Mouse (Mus musculus) naive thymus-derived CD4-positive, alpha-beta T cell, adult 2 months (primary cell): ENCODE measurements around the gene Ptprd.
"Not testable (repeated sequence)": the region's sequence is repeated elsewhere in the genome, so short reads cannot be mapped to it uniquely, and the experiment has no call there.

Experiments used
- DNase-seq: peaks from one replicate; pipeline ENCODE4 v3.0.0-alpha.2; 2011; ENCODE audit warnings: low read depth

Gene Ptprd

DNA sequence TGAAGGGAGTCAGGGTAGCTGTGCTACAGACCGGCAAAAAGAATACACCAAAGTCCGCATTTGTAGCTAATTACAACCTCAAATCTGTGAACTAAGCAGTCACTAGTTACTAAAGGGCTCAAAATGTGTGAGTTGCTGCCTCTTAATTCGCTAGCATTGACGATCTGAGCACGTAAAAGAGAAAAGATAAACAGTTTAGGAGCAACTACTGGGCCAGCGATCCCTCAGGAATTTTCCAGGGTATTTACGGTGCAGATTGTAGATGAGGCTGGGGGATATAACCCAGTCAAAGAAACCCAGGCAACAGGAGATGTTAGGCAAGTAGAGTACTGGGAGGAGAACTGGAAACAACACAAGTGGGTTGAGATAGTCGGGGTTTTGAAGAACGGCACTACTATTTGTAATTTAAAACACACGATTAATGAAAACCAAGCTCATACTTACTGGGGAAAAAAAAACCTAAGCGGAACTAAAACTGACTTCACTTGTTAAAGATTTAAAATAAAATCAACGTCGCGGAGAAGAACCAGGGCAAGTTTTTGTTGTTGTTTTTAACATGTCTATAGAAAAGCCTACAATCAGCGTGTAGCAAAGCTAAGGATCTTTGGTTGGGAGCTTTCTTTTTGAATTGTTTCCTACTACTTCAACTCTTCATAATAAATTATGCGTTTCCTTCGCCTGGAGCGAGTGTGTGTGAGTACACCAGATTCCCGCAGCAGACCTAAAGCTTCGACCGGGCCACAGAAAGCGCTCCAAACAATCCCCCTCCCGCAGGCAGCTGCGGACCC, 1762.9 kb downstream of the Ptprd start:
- DNase-seq, result no peak

DNA sequence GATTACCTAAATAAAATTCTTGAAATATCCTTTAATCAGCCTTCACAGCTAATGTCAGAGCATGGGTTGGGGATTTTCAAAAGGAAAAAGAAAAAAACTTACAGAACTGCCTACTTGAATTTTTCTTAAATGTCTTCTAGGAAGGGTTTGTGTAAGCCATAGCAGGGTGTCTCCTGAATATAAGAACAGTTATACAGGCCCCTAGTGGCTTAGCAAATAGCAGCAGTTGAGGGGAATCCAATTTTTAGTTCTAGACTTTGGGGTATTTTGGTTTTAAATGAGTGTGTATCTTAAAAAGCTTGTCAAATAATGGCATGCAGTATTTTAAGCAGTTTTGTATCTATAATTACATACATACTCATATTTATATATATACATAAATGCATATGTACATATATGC, 1764.4 kb downstream of the Ptprd start:
- DNase-seq, result no peak

DNA sequence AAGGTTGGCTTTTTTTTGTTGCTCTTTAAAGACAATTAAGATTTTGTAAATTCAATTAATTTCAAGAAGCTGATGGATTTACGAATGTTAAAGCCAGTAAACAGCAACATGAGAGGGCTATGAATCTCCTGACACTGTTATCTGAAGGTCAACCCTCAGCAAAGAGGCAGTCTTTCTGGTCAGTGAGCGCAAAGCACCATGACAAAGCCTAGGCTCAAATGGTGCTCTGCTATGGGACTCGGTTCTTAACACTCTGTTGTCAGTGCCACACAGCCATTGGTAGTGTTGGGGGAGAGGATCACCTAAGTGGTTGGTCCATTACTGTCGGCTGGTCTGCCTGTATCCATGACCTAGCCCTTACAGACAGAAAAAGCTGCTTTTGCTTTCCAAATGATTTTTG, 1767.0 kb downstream of the Ptprd start:
- no peak for DNase-seq

DNA sequence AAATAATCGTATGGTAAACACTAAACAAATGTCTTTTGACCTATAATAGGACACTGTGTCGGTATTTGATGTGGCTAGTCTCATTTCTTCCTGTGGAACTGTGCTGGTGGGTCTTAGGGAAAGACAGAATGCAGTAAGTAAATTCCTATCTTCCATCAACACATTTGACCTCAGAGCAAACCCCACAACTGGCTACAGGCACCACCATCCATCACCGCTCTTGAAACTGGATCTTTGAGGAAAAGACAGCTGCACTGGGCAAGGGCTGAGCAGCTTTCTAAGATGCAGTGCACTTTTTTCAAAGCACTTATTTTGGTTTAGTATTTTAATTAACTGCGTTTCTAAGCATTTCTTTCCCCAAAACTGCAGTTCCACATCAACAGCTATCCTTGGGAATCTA, 1768.2 kb downstream of the Ptprd start:
- no peak for DNase-seq

DNA sequence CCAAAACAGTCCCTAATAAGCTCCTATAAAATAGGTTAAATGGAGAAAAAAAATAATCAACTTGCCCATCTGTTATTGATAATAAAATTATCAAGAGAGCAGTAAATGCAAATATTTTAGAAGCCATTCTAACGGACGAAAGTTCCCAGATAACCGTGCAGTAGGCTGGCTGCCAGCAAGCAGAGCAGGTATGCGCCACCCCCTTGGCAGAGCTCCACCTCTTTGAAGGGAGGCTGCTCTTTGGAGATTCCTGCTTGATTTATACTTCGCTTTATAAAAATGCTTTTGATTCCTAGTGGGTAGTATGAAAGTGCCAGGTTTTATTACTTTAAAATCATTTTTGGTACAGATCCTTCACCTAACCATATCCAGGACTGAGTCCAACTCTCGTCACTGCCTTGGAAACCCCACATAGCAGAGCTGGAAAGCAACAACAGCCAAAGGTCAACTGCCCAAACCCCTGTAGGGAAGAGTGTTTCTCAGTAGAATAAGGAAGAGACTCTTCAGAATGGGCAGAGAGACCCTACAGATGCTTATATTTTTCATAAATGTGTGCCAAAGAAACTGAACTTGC, 1770.9 kb downstream of the Ptprd start:
- DNase-seq, result no peak

DNA sequence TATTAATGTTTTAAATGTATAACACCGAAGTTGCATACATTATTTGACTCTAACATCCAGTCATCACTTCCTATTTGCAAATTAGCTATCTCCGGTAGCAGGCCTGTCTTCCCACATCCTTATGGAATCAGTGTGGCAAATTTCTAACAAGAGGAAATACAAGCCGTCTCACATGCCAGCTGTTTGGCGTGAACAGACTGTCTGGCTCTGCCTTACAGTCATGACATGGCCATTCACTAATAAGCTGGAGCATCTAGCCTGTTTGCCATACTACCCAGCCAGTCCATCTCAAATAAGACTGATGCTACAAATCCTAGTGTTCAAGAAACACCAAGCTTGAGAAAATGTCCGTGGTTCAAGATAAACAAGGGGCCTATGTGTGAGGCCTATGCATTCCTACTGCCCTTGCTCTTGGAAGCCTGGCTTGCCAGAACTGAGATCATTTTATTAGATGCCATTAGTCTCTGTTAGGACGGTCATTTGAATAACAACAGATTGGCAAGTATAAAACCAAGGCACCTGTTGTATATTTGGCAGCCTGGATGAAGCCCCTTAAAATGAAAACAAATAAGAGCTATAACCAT, 1773.2 kb downstream of the Ptprd start:
- no peak for DNase-seq

DNA sequence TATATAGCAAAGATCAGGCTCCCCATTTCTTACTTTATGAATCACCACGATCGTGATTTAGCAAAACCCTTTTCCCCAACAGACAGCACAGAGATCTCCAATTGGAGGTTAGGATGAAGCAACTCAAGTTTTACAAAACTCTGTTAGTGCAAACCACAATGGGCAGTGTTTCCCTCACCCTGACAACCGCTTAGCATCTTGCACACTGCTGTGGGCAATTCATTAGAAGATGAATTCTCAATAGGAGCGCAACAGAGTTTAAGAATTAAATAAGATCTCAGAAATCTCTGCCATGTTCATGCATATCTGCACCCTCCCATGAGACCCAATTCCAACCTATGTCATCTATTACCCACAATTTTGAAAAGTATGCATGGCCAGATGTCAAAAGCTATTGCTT, 1773.7 kb downstream of the Ptprd start:
- DNase-seq, result no peak

DNA sequence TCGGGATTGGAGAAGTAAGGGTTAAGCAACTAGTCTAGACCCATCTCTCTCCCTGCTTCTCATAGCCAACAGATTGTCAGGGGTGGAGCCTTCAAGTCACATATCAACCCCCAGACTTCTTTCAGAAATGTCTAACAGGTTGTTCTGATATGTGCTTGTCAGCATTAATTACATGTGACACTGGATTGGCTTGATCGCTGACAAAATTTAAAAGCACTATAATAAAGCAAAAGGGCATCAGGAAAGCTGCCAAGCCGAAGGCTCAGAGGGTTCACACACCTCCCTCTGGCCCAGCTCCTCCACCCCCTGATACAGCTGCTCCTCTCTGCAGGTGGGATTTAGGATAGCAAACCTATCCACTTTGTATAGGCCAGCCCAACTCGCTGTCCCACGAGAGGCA, 1775.8 kb downstream of the Ptprd start:
- DNase-seq, result no peak

DNA sequence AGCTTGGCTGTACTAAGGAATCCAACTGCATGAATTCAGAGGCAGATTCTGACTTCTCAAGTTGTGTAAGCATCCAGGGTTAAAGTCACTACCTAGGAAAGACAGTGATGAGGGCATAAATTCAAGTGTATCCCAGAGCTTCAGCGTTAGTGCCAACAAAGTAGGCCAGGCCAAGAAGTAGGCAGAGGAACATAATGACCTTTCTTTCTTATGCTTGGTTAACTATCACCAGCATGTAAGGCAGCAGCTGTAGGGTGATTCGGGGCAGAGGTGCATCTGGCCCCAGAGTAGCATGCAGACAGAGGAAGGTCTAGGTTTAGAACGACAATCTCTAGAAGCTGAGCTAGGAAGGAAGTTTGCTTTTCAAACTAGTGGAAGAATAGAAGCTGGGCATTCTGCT, 1782.0 kb downstream of the Ptprd start:
- DNase-seq, result no peak

DNA sequence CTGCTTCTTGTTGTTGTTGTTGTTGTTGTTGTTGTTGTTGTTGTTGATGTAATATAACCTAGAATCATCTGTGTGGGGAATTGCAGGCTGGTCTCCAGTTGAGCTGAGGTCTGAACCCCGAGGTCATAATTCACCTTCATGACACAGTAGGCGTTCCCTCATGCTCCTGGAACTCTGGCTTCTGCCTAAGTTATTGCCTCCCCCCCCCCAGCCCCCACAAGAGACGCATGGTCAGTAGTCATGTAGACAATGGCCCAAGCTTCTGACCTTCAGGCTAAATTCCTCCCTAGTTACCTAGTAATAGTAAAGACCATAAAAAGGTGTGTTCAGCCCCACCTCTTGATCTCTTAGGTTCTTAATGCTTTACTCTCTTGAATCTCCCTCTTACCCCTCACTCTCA, 1784.7 kb downstream of the Ptprd start:
- not testable (repeated sequence) for DNase-seq

DNA sequence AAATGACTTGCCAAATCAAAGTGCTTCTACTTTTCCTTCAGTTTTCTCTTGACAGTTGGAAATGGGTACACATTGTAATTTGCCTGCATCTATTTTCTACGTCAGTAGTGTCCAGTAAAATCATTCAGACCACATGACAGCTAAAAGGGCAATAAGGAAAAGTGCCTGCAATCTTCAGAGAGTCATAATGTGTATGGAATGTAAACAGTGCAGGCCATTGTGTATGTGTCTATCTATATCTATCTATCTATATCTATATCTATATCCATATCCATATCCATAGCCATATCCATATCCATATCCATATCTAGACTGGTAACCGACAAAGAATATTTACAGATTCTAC, 1786.6 kb downstream of the Ptprd start:
- DNase-seq, result no peak

DNA sequence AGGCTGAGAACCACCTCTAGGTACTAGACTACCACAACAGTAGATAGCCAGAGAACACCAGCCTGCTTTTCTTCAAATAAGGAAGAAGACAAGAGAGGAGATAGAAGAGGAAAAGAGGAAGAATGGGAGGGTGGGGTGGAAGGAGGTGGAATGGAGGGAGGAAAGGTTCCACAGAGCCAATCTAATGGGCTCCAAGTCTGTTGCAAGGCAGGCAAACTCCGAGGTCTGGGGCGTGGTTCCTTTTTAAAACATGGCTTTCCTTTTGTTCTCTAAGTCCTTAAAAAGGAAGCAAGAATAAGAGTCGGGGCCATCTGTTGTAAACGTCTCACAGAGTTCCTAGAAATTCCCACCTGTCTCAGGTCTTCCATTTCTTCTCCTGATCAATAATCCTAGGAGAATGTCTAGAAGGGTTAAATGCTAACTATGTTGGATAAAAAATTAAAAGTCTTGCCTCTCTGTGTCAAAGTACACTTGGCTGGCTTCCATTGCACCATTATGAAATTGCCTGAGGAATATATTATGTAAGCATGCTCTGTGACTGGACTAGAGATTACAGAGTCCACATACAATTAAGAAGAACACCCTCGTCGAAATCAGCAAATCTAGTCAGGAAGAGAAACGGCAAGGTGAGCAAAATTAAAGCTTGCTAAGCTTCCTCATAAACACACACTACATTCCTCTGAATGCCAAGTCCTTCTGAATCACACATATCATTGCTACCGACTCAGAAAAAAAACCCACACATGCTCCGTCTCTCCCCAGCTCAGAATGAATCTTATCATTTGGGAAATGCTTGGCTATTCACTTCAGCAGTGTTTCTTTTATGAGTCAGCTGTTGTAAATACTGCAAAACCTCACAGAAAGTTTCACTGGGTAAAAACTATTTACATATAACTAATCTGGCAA, 1787.2 kb downstream of the Ptprd start:
- no peak for DNase-seq

DNA sequence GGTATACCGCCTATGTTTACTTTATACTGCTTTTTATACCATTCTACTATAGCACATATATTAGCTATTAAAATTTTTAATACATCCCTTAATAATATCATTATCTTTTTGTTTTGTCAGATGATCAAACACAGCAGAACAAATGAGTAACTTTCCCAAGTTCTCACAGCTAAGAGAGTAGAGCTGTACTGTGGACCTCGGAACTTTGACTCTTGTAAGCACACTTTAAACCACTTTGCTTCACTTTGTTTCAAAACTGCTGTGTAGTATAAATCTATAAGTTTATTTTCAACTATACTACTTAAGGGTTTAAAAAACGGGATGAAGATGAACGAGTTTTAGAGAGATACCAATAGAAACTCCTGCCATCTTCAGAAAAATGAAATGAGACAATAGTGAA, 1789.6 kb downstream of the Ptprd start:
- DNase-seq, result no peak

DNA sequence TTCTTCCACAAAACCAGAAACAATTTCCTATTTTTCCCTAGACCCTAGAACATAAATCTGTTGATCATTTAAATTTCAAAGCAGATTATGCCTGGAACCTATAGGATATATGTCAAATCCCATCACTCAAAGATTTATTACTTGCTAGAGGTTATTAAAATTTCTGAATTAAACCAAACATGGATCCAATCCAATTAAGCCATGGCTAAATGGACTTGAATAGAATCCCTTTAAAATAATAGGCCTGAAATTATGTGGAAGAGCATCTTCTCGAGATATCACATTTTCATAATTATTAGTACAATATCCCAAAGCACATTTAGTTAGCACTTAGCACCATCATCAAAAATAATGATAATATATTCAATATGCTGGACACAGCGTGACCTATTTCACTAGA, 1792.1 kb downstream of the Ptprd start:
- DNase-seq, result no peak

DNA sequence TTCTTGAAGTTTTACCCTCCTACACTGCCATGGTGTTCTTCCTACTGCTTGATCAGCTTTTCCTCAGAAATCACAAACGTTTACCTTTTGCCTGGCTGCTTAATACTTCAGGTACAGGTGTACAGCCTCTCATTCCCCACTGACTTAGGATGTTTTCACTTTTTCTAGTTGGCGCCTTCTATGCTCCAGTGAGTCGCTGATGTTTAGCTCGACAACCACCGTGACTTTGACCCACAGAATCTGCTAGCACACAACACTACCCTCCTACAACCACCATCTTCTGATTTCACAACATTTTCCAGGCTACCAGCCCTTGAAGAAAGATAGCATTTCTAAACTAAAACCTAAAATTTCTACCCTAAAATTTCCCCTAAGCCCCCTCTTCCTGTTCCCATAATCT, 1794.1 kb downstream of the Ptprd start:
- no peak for DNase-seq

DNA sequence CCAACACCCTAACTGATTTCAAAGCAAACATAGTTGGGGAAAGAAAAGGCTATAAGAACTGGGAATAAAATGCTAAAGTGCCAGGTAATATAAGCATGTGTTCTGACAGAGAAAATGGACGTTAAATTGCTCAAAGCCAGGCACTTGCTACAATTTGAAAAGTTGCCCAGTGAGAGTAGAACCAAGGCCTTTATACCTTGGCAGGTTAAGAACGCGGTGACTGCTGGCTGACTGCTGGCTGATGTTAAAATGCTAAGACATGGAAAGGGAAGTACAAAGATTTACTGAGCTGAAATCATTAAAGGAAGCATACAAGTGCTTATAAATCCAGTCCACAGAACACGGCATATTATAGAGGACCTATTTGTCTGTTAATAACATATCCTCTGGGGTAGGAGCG, 1796.1 kb downstream of the Ptprd start:
- no peak for DNase-seq

DNA sequence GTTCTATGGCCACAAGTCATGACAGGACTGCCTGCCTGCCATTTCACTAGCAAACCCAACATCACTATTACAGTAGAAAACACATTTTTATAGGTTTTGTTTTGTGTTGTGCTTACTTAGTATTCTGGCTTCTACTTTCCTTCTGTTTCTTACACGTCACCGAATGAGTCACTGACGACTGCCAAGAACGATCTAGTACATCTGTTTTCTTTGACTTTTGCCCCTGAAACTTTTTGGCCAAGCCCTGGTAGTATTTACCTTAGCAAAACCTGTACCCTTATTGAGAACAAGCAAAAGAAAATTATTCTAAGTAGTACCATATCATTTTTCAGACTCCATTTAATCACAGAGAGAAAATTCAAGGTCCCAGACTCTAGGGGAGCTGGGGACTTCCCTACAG, 1797.2 kb downstream of the Ptprd start:
- no peak for DNase-seq

DNA sequence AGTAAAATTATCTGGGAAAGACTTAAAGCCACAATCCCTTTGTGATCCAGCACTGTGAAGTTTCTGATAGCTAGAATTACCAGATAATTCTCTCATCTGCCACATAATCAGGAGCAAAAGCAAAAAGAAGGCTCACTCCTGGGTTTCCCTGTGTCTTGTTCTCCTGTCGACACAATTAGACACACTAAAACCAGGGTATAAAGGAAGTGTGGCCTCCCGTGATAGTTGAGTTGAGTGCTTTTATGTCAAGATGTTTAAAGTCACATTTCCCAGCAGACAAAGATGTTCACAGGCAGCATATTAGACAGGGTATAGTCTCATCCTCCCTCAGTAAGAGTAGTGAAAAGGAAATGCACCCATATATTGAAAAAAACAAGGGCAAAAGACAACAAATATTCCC, 1801.7 kb downstream of the Ptprd start:
- no peak for DNase-seq

DNA sequence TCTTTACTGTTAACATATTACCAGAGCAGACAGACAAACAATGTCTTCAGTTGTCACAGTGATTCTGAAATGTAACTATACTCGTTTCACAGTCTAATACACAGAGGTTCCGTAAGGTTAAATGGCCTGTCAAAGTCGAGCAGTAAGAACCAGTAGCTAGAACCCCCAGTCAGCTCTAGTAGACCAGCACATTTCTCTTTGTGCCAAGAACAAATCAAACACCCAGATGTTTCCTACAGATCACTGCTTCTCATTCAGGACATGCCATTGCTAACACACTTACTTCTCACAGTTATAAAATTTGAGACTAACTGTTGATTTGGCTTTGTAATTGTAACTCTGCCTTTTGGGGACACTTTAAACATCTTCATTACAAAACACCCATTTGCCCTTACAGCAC, 1802.6 kb downstream of the Ptprd start:
- DNase-seq, result no peak

DNA sequence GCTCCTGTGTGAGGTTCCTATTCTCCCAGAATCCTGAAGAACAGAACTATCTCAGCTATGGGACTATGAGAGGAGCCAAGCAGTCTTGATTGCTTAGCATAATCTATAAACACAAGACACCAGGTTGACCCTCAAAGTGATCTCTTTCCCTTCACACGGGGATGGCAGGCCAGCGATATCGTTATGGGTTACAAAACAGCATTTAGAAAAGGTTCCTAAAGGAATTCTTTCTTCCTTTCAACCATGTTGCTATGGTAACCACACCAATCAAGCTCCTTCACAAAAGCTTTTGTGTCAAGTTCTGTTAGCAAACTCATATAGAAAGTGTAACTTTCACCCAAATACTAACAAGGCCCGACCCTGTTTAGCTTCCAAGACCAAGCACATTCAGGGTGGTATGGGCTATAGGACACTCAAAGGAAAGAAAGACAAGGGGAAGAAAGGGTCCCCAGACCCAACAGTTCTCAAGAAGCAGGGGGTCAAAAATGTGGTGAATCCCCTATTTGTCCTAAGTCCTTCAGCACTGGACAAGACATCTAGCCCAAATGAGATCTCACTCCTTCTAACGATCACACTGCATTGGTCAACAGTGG, 1805.8 kb downstream of the Ptprd start:
- no peak for DNase-seq

DNA sequence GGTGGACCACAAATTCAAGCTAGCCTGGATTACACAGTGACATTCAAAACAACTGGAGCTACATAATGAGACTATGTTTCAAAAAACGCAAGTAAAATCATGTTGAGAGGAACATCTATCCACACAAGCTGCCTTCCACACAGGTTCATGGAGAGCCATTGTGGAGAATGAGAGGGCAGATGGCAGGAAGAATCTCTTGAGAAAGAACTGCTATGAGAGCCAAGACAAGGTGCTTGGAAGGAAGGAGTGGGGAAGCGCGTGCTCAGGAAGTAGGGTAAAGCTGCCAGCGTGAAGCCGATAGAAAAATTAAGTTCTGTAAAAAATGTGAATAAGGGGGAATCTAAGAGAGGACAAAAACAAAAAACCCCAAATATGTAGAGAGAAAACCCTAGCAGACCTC, 1808.5 kb downstream of the Ptprd start:
- DNase-seq, result no peak

DNA sequence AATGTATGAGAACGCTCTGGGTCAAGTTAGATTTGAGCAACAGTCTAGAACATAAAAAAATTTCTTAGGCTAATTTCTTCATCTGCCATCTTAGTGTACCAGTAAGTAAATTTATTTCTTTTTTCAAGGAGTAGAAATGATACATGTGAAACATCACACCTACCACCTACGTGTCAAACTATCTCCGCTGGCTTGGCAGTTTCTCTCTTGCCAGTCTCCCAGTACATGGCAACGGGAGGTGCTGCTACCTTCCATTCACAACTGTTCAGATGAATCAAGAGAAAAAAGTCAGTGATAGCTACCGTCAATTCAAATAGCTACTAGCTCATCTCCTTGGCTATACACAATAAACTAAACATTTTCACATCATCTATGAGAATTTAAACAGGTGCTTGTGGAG, 1823.9 kb downstream of the Ptprd start:
- no peak for DNase-seq
